Mouse (Mus musculus): Measurements from ENCODE around the gene Rxfp4.
A peak's percentile ranks its signal among the peaks of the same experiment; 100 is the strongest.
"Not testable (repeated sequence)": the region's sequence is repeated elsewhere in the genome, so short reads cannot be mapped to it uniquely, and the experiment has no call there.

The Rxfp4 gene

DNA sequence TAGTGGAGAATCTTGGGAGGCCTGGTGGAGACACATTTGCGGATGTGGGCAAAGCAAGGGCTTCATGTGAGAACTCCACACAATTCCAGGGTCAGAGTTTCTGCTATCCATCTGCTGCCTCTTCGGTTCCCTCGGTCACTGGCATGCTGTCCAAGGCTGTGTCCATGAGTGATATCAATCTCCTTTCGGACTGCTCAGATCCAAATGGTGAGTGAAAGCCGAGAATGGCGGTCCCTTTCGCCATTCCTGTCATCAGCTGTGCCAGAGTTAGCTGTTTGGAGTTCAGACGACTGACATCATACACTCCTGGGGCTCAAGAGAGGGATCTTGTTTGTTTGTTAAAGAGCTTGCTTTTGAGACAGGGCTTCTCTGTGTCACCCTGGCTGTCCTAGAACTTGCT, 38.5 kb downstream of the Rxfp4 start:
- DNase-seq (ENCODE audit: low read depth, low spot score) = no peak

DNA sequence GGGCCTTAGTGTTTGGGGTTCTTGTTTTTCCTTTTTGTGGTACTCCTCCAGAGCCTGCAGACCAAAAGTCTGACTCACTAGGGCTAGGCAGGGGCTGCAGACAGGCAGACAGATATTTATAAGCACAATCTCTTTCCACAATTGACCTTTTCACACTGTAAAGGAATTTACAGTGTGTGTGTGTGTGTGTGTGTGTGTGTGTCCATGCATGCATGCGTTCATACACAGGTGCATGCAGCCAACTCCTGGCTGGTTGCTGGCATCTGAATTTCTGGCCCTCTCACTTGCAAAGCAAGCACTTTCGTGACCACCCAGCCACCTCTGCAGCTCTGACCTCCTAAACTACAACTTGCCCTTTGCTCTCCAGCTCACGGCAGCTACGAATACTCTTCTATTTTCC, 43.9 kb downstream of the Rxfp4 start:
- no peak for DNase-seq (ENCODE audit: low read depth, low spot score)

DNA sequence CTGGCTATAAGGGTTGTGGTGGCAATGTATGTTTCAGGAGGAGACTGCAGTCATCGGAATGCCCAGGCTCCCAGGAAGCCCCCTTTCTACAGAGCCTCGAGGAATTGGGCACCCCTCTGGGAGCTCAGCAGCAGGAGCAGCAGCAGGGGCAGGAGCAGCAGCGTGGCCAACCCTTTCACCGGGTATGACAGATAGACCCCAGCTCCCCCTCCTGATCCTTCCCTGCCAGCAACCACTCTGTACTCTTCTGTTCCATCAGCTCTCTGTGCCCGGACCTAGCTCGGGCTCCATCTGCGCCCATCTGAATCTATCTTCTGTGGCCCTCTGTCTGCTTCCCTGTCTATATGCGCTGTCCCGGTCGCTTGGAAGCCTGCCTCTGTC, 45.2 kb downstream of the Rxfp4 start:
- DNase-seq (ENCODE audit: low read depth, low spot score) = peak; percentile 21

DNA sequence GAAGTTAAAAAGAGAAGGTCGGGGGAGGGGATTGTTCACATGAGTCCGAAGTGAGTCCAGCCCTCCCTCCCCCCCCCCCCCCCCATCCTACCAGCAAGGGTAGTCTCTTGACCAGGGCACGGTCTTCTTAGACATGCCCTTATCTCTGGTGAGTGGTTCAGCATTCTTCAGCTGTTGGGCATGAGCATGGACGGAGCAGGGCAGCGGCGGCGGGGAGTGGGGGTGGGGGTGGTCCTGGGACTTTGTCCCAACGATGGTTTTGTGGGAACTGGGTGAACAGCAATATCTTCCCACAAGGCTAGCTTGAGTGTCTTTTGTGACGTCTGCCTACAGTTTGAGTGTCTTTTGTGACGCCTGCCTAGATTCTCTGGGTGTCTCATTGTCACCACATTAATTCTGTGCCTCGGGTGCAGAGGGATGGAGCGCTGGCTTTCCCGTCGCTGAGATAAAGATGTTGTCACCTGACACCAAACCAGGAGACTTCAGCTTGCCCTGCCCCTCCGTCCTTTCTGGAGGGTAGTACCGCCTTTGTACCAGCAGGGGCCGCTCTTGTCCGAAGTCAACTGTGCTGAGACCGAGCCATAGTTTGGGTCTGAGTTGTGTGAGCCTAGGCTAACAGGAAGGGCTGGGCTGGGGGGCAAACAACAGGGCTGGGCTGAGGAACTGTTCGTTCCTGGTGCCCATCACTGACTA, 45.7 kb downstream of the Rxfp4 start:
- peak; percentile 93 for DNase-seq (ENCODE audit: low read depth, low spot score)

DNA sequence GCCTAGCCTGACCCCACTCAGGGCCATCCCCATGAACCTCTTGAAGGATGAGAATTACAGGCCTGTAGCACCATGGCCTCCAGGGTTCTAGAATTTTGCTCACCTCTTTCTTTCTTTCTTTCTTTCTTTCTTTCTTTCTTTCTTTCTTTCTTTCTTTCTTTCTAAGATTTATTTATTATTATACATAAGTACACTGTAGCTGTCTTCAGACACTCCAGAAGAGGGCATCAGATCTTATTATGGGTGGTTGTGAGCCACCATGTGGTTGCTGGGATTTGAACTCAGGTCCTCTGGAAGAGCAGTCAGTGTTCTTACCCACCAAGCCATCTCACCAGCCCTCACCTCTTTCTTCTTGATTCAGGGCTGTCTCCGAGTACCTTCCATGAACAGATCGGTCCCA, 47.3 kb downstream of the Rxfp4 start, which contains the start of gene Arhgef2:
Gene Arhgef2 (plus strand): TSS at position 301 of the 400 bp plus-strand sequence.
- not testable (repeated sequence) for DNase-seq (ENCODE audit: low read depth, low spot score)

DNA sequence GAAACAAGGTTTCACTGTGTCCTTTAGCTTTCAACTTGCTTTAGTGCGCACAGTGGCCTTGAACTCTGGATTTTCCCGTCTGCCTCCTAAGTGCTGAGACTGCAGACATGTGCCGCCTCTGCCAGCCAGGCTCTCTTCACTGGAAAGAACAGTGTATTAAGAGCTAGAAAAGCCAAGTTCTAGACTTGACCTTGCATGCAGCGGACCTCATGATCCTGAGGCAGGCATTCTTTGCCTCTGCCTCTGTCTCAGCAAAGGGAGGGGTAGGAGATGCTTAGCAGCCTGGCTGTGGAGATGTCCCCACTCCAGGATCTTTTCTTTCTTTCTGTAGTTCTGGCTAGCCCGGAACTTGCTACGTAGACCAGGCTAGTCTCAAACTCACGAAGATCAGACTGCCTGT, 48.1 kb downstream of the Rxfp4 start:
- DNase-seq (ENCODE audit: low read depth, low spot score) = no peak

DNA sequence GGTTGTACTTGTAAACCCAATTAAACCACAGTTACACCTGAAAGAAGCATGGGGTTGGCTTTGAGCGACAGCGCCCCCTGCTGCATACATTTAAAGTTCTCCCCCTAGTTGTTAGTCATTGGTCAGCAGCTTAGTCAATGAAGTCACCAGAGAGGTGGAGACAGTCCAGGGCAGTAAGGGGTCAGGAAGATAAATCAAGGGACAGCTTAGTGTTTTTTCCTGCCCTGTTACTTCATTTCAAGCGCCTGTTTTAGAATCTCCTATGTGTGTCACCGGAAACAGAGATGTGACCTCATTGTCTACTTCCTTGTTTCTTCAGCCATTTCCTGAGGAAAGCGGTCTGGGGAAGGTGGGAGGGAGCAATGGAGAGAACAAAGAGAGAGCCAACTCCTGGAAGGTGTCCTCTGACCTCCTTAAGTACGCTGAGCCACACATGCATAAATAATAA, 49.2 kb downstream of the Rxfp4 start:
- peak; percentile 92 for DNase-seq (ENCODE audit: low read depth, low spot score)

DNA sequence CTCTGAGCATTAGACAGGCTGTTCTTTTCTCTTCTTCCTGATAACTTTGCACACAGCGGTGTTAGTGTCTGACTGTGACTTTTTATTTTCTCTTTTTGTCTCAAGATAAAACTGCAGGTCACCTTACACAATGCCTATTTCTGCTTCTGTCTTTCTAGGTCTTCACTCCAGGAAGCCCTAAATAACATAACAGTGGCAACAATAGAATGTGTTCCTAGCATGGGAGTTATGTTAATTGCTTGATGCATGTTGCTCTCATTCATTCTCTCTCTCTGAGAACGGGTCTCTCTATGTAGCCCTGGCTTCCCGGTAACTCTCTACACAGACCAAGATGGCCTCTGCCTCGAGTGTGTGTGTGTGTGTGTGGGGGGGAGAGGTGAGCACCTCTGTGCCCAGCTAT, 50.5 kb downstream of the Rxfp4 start:
- no peak for DNase-seq (ENCODE audit: low read depth, low spot score)
